Comparison of ENCODE assay signal across 13 mouse cellular contexts in the genomic region with DNA sequence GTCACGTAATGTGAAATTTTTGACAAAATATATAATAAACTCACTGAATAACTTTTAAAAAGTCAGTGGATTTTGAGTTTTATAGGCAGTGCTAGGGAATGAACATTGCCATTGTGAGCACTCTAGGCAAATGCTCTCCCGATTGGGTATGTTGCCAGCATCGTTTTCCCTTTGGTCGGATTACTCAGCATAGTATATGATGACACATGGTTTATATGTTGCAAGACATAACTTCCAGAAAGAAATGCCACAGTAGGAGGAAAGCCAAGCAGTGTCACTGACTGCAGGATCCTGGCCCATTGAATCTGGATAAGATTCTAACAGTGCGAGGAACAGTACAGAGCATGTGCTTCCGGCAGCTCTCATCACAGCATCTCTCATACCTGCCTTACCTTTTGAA. TPM values are rescaled to one million over a fixed set of nuclear protein-coding genes. Genes with fewer than 3 reads are reported as not detected.
"Had no signal": no experiment of that assay in that cellular context is flagged by ENCODE, and none has a peak within 500 bp of the region (broad histone marks: within the 10 kb centered on the region; RNA-seq: fewer than 3 reads in every experiment).

No protein-coding gene starts in this region.

- DNase-seq: kidney, adult 11 months; kidney, adult 8-10 months; kidney, postnatal 10 days; kidney, postnatal 36 days; layer of hippocampus, postnatal 36 days; liver, embryonic 13.5 days; lung, adult 2 months; thymus, adult 18-20 months; thymus, postnatal 36 days had no signal

RNA-seq across cellular contexts. Expression of a gene that starts 23.5 kb away (rescaled TPM):
- total RNA-seq: layer of hippocampus, postnatal 10 days; layer of hippocampus, postnatal 36 days; left cerebral cortex, adult 8-10 months; left cerebral cortex, postnatal 25 days; neutrophil, adult 5-6 weeks had no signal
